Mouse (Mus musculus): Measurements from ENCODE around the gene Olfr1281. TPM values are rescaled to one million over a fixed set of nuclear protein-coding genes. Genes with fewer than 3 reads are reported as not detected.
"Not testable (repeated sequence)": the region's sequence is repeated elsewhere in the genome, so short reads cannot be mapped to it uniquely, and the experiment has no call there.

Olfr1281 gene
- not detected for total RNA-seq (2022)

GRCm38 (mm10) chr2:111326220-111326619 lies at the start of gene Olfr1281:
TSS of gene Olfr1281 (plus strand) at chr2:111326520.
- DNase-seq = no peak

DNA sequence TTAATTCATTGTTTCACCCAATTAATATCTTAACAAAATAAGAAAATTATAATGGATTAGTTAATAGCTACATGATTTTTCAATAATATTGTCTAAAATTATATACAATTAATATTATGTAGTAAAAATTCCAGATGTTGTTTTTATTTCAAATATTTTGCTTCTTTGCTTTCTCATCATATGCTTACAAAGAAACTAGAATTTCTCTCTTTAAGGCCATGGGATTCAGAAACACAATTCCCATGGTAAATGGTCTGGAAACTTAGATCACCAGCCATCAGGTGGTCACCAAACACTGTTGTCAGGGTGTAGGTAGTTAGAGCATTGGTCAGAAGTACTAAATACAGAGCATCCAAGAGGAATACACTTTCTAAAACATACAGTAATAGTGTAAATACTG lies 36.5 kb upstream of the Olfr1281 start, which contains the start of gene Olfr1278:
Gene Olfr1278, plus strand, starts transcription at position 301 of the 400 bp plus-strand sequence.
- DNase-seq = no peak

DNA sequence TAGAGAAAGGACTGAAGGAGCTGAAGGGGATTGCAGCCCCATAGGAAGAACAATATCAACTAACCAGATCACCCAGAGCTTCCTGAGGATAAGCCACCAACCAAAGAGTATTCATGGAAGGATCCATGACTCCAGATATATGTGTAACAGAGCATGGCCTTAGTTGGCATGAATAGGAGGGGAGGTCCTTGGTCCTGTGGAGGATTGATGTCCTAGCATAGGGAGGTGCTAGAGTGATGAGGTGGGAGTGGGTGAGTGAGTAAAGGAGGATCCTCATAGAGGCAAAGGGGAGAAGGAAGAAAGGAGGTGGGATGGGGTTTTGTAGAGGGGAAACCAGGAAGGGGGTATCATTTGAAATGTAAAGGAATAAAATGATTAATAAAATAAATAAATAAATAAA lies 27.8 kb upstream of the Olfr1281 start:
- no peak for DNase-seq

- no peak for DNase-seq
Measured at GRCm38 (mm10) chr2:111300374-111300773, 25.9 kb upstream of the Olfr1281 start, which contains the start of gene Olfr1279. TSS of gene Olfr1279 (plus strand) at chr2:111300635.

DNA sequence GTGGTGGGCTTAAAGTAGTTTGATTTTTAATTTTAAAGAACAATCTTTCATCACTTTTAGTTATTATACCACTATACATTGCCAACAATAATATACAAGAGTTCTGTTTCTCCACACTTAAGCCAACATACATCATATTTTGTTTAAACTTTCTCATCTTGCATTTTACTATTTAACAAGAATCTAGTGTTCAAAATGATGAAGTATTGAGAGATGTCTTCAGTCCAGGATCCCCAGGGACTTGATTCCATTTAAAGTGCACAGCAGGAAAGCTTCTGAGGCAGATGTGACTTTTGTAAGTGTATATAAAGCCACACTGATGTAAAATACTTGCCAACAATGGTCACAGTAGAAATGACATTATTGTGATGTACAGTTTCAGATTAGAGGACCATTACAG lies 12.6 kb upstream of the Olfr1281 start, which contains the start of gene Olfr1280:
Gene Olfr1280, plus strand, starts transcription at position 301 of the 400 bp plus-strand sequence.
- DNase-seq = no peak

- DNase-seq = not testable (repeated sequence)
Measured at GRCm38 (mm10) chr2:111333721-111334120, 7.4 kb downstream of the Olfr1281 start.

GRCm38 (mm10) chr2:111335976-111336375 lies 9.7 kb downstream of the Olfr1281 start, which contains the start of gene Olfr1282:
TSS of gene Olfr1282 (minus strand) at chr2:111336076.
- DNase-seq = no peak

GRCm38 (mm10) chr2:111366490-111366889 lies 40.2 kb downstream of the Olfr1281 start, which contains the start of gene Olfr1283:
TSS of gene Olfr1283 (plus strand) at chr2:111366790.
- no peak for DNase-seq

GRCm38 (mm10) chr2:111375222-111375621 lies 48.9 kb downstream of the Olfr1281 start, which contains the start of gene Olfr1284:
TSS of gene Olfr1284 (plus strand) at chr2:111375522.
- no peak for DNase-seq

Other genes starting within 250 kb of the Olfr1281 start
- gene Gm13941, start 220.5 kb upstream of the Olfr1281 start, total RNA-seq (2022) = not detected
- not detected for gene Gm15130, start 173.6 kb upstream of the Olfr1281 start, total RNA-seq (2022)
- gene 4930430A15Rik, start 96.9 kb upstream of the Olfr1281 start, total RNA-seq (2022) = not detected
- not detected for gene Olfr1275, start 91.2 kb upstream of the Olfr1281 start, total RNA-seq (2022)
- not detected for gene Olfr1276, start 72.0 kb upstream of the Olfr1281 start, total RNA-seq (2022)
- not detected for gene Olfr1277, start 52.4 kb upstream of the Olfr1281 start, total RNA-seq (2022)
- gene Olfr1278, start 36.4 kb upstream of the Olfr1281 start, total RNA-seq (2022) = not detected
- gene Olfr1279, start 25.9 kb upstream of the Olfr1281 start, total RNA-seq (2022) = not detected
- gene Olfr1280, start 12.5 kb upstream of the Olfr1281 start, total RNA-seq (2022) = not detected
- gene Olfr1282, start 9.6 kb downstream of the Olfr1281 start, total RNA-seq (2022) = not detected
- not detected for gene Olfr1283, start 40.3 kb downstream of the Olfr1281 start, total RNA-seq (2022)
- gene Olfr1284, start 49.0 kb downstream of the Olfr1281 start, total RNA-seq (2022) = not detected
- gene Olfr1286, start 96.6 kb downstream of the Olfr1281 start, total RNA-seq (2022) = not detected
- not detected for gene Olfr1287, start 122.6 kb downstream of the Olfr1281 start, total RNA-seq (2022)
- gene Olfr1288, start 147.6 kb downstream of the Olfr1281 start, total RNA-seq (2022) = not detected
- gene Olfr1289, start 154.3 kb downstream of the Olfr1281 start, total RNA-seq (2022) = not detected
- gene Olfr1290, start 167.3 kb downstream of the Olfr1281 start, total RNA-seq (2022) = not detected
- gene Olfr1291-ps1, start 170.7 kb downstream of the Olfr1281 start, total RNA-seq (2022) = not detected
- gene Olfr1293-ps, start 198.7 kb downstream of the Olfr1281 start, total RNA-seq (2022) = not detected
- gene Olfr1294, start 213.8 kb downstream of the Olfr1281 start, total RNA-seq (2022) = not detected
- not detected for gene Olfr1295, start 243.2 kb downstream of the Olfr1281 start, total RNA-seq (2022)

All from adrenal gland, adult 8-10 months (tissue).